Mouse (Mus musculus) limb, embryonic 11.5 days (tissue): ENCODE measurements around the gene Xpr1. TPM values are rescaled to one million over a fixed set of nuclear protein-coding genes. Genes with fewer than 3 reads are reported as not detected.

ENCODE experiments used
- ATAC-seq: fragments of 200-750 bp; cut with Nextera tagmentation; 2 replicates; pipeline ENCODE4 v1.8.0; 2017; ENCODE audit warnings: low read depth; ENCODE audit not compliant: insufficient number of reproducible peaks, low FRiP score, low TSS enrichment
- DNase-seq: peaks from one replicate; pipeline ENCODE4 v3.0.0-alpha.2; 2015; ENCODE audit warnings: low spot score
- H3K27ac ChIP-seq: fragments of 300-500 bp; sonication (generic); replicated peaks from 2 replicates; pipeline ENCODE4 v1.5.1; 2014; ENCODE audit warnings: low read depth, mild to moderate bottlenecking, low read length
- H3K27me3 ChIP-seq: fragments of 300-500 bp; sonication (generic); 2 replicates; pipeline ENCODE4 v1.6.1; 2014; ENCODE audit warnings: mild to moderate bottlenecking, low read length, mixed read lengths; ENCODE audit not compliant: control insufficient read depth, insufficient read depth
- H3K36me3 ChIP-seq: fragments of 300-500 bp; sonication (generic); 2 replicates; pipeline ENCODE4 v1.6.1; 2014; ENCODE audit warnings: mild to moderate bottlenecking, low read length, moderate library complexity, mixed read lengths; ENCODE audit not compliant: control insufficient read depth, insufficient read depth
- H3K4me1 ChIP-seq: fragments of 300-500 bp; sonication (generic); 2 replicates; pipeline ENCODE4 v1.6.1; 2014; ENCODE audit warnings: low read length, mixed read lengths; ENCODE audit not compliant: control insufficient read depth, insufficient read depth
- H3K4me2 ChIP-seq: fragments of 300-500 bp; sonication (generic); 2 replicates; pipeline ENCODE4 v1.6.1; 2014; ENCODE audit warnings: low read depth, mild to moderate bottlenecking, moderate library complexity; ENCODE audit not compliant: severe bottlenecking
- H3K4me3 ChIP-seq: fragments of 300-500 bp; sonication (generic); 2 replicates; pipeline ENCODE4 v1.5.1; 2014; ENCODE audit warnings: low read depth, low read length
- H3K9ac ChIP-seq: fragments of 300-500 bp; sonication (generic); 2 replicates; pipeline ENCODE4 v1.6.1; 2014; ENCODE audit warnings: mild to moderate bottlenecking, low read length
- H3K9me3 ChIP-seq: fragments of 300-500 bp; sonication (generic); 2 replicates; pipeline ENCODE4 v1.6.1; 2016; ENCODE audit warnings: low read length; ENCODE audit not compliant: control insufficient read depth
- WGBS: fragments of 180-500 bp; shearing (Covaris S2); extraction: QIAGEN DNeasy Blood & Tissue Kit; methylation state at CpG from one replicate; pipeline ENCODE4 v1.1.7; 2014; 5-methylcytosine and 5-hydroxymethylcytosine counted together
- polyA plus RNA-seq: library from polyadenylated mRNA; unstranded; fragments of >200 nt; fragmentation: Nextera tagmentation; extraction: Ambion mirVana; gene quantifications from 2 replicates; pipeline ENCODE4 v1.2.1, GENCODE M21; 2014

The Xpr1 gene
- polyA plus RNA-seq, result 6.1 and 7.1 TPM in 2 replicates

DNA sequence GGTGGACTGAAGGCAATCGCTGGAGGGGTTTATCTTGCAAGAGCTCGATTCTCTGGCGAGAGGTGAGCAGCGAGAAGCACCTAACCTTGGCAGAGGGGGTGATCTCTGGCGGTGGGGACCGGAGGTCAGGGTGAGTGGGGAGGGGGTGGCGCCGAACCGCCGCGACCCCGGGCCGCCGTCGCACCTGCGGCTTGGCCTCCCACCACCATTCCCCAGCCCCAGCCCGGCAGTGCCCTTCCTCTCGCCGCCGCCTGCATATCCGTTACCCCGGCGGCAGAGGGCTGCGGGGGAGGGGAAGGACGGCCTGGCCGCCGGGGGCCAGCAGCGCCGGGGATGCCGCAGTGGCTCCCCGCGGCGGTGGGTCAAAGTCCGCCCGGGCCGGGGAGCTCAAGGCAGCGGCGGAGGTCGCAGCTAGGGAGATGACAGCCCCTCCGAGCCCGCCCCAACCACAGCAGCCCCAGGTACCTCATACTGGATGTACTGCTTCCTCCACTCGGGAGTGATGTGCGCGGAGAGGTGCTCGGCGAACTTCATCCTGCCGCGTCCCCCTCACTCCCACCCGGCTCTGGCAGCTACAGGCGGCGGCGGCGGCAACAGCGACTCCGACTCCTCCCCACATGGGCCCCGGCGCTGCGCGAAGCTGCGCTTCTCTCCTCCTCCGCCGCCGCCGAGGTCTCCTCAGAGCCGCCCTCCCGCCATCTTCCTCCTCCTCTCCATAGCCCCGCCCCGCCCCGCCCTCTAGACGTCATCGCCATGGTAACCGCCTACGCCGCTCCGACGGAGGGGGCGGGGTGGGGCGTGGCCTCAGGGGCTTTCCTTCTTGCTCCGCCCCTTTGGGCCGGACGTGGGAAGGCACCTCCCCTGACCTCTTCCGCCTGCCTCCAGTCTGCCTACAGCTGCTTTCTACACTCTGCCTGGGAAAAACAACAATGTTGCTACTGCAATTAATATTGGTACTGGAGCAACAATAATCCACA, at the start of gene Xpr1:
Gene Xpr1 (minus strand): TSS at position 715 of the 977 bp plus-strand sequence.
- ATAC-seq, result peak; percentile 95
- Histone ChIP-seq H3K9me3 (no peaks in the 10 kb centered on the region), H3K4me1 (no peaks in the 10 kb centered on the region), H3K27ac (peak within 1 kb of the TSS; percentile 47; the same call in 1 of the 2 replicates), H3K9ac (peak within 1 kb of the TSS; percentile 72), H3K27me3 (no peaks in the 10 kb centered on the region), H3K36me3 (no peaks in the 10 kb centered on the region), H3K4me3 (peak within 1 kb of the TSS; percentile 90), H3K4me2 (peak within 1 kb of the TSS; percentile 71)
- peak; percentile 96 for DNase-seq
- WGBS, result 1% methylated on average over 79 of the region's 82 CpGs

DNA sequence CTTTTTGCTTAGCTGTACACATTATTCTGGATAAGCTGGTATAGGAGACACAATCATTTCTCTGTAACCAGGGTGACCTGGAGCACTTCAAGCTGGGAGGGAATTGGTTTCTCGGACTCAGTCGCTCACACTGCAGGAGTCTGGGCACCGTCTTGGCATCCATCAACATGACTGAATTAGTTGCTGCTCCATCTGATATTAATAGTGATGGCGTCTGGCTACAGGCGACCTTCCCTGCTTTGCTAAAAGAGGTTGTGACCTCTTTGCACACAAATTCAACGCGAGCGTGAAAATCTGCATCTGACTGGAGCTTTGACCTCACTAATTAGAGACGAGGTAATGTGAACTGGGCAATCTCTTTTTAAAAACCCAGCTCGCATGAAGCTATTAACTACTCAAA, 46.2 kb upstream of the Xpr1 start:
- Histone ChIP-seq H3K9ac (no peak overlapping the region), H3K9me3 (no peaks in the 10 kb centered on the region), H3K27ac (no peak overlapping the region), H3K27me3 (no peaks in the 10 kb centered on the region), H3K36me3 (no peaks in the 10 kb centered on the region), H3K4me2 (no peak overlapping the region), H3K4me1 (no peaks in the 10 kb centered on the region), H3K4me3 (no peak overlapping the region)
- WGBS, result 15% methylated on average over 10 of the region's 10 CpGs
- DNase-seq (no peak), ATAC-seq (no peak)

DNA sequence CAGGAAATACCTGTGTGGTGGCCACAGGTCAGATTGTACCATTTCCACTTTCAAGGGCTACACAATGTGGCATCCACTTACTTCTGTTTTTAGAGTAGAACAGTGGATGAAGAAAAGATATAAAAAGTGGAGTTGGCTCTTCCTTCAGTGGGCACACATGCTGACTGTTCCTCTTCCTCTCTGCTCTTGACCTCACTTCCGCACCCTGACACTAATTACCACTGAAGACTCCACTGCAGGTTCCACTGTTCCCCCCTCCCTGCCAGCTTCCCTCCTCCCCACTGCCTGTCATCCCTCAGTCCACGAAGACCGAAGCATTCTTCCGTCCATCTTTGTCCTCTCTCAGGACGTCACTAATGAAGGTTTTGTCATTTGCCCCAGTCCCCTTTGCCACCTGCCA, 45.4 kb upstream of the Xpr1 start:
- no peak overlapping the region for H3K4me2 ChIP-seq
- ATAC-seq, result no peak
- 81% methylated on average over 5 of the region's 5 CpGs for WGBS
- H3K9ac ChIP-seq, result no peak overlapping the region
- no peaks in the 10 kb centered on the region for H3K9me3 ChIP-seq
- H3K27me3 ChIP-seq, result no peaks in the 10 kb centered on the region
- DNase-seq, result no peak
- no peaks in the 10 kb centered on the region for H3K4me1 ChIP-seq
- no peak overlapping the region for H3K4me3 ChIP-seq
- no peaks in the 10 kb centered on the region for H3K36me3 ChIP-seq
- no peak overlapping the region for H3K27ac ChIP-seq

DNA sequence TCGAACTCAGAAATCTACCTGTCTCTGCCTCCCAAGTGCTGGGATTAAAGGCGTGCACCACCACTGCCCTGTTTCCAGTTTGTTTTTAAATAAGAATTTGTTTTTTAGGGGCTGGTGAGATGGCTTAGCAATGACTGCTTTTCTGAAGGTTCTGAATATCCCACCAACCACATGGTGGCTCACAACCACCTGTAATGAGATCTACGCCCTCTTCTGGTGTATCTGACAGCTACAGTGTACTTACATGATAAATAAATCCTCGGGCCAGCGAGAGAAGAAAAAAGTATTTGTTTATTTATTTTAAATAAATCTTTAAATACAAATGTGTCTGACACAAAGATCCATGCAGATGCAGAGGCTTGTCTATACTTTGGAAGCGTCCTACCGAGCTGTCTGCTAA, 40.3 kb upstream of the Xpr1 start:
- no peak for DNase-seq
- Histone ChIP-seq H3K27ac (no peak overlapping the region), H3K36me3 (no peaks in the 10 kb centered on the region), H3K4me2 (no peak overlapping the region), H3K9me3 (no peaks in the 10 kb centered on the region), H3K4me3 (no peak overlapping the region), H3K9ac (no peak overlapping the region), H3K27me3 (no peaks in the 10 kb centered on the region), H3K4me1 (no peaks in the 10 kb centered on the region)
- ATAC-seq, result no peak
- 84% methylated on average over 7 of the region's 7 CpGs for WGBS

DNA sequence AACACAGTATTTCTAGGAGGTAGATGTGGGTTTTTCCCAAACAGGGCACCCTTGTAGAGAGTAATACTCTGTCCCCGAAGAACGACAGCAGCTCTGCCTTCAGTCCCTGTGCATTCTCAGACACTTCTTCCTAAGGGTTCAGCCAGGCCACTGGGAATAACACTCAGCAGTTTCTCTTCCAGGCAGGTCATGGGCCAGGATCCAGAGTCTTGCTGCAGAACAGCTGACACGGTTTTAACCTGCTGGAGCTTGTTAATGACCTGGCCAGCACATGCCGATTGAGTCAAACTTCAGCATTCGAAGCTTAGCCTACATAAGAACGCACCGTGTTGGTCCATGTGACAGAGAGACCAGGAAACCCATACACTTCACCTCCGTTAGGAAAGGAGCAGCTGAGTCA, 36.0 kb upstream of the Xpr1 start:
- ATAC-seq (no peak), DNase-seq (no peak)
- Histone ChIP-seq H3K9ac (no peak overlapping the region), H3K9me3 (no peaks in the 10 kb centered on the region), H3K27ac (no peak overlapping the region), H3K4me2 (no peak overlapping the region), H3K4me1 (no peaks in the 10 kb centered on the region), H3K36me3 (no peaks in the 10 kb centered on the region), H3K27me3 (no peaks in the 10 kb centered on the region), H3K4me3 (no peak overlapping the region)
- 84% methylated on average over 8 of the region's 8 CpGs for WGBS

DNA sequence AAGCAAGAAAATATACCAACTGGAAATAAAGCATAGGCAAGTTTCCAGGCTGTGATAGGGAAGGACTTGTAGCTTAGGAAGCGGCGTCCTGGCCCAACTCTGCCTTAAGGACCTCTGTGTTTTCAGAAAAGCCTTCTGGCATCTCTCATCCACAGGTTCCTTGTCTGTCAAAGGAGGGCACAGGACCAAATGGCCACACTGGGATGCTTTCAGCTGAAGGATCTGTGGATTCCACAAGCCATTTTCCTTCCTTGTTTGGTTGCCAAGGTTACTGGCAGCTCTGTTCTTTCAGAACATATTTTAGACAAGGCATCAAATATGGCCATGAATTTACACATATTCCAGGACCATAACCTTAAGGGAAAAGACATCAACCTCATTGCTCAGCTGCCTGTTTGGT, 31.7 kb upstream of the Xpr1 start:
- no peak for DNase-seq
- no peaks in the 10 kb centered on the region for H3K27me3 ChIP-seq
- no peak overlapping the region for H3K9ac ChIP-seq
- H3K27ac ChIP-seq, result no peak overlapping the region
- H3K4me3 ChIP-seq, result no peak overlapping the region
- no peaks in the 10 kb centered on the region for H3K36me3 ChIP-seq
- no peaks in the 10 kb centered on the region for H3K4me1 ChIP-seq
- WGBS, result 79% methylated on average over 2 of the region's 2 CpGs
- H3K9me3 ChIP-seq, result no peaks in the 10 kb centered on the region
- no peak overlapping the region for H3K4me2 ChIP-seq
- ATAC-seq, result no peak

DNA sequence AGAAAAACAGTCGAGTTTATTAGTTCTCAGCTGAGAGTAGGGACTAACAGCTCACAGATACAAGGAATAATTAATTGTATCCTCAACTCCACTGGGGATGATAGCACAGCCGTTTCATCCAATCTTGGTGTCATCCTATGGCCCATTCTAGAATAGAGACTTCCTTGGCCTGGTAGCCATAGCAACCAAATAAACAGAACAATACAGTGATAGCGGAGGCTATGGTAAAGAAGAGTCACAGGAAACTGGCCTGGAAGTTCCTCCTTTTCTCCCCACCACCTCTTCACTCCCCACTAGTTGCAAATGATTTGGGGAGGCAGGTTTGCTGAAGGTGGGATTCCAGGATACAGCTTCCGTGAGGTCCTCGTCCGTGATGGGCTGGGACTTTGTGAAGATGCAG, 30.1 kb upstream of the Xpr1 start:
- no peaks in the 10 kb centered on the region for H3K9me3 ChIP-seq
- DNase-seq (no peak), ATAC-seq (no peak)
- no peaks in the 10 kb centered on the region for H3K36me3 ChIP-seq
- H3K4me3 ChIP-seq, result no peak overlapping the region
- H3K4me1 ChIP-seq, result no peaks in the 10 kb centered on the region
- no peak overlapping the region for H3K9ac ChIP-seq
- WGBS, result 81% methylated on average over 6 of the region's 6 CpGs
- H3K4me2 ChIP-seq, result no peak overlapping the region
- H3K27ac ChIP-seq, result no peak overlapping the region
- no peaks in the 10 kb centered on the region for H3K27me3 ChIP-seq

DNA sequence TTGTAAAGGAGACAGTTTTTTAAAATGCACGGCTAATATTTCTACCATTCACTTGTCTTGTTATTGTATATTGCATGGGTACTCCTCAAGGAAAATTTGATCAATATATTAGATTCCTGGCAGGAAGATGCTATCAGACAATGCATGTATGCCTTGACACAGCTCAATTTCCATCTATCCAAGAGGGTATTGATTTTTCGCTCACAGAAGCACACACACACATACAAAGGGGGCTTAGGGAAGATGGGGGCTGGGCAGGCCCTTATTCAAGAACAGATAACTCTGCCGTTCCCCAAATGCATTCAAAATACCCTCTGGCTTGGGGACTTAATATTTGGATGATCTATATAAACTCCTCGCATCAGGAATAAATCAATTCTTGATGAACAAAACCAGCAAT, 25.9 kb upstream of the Xpr1 start:
- Histone ChIP-seq H3K27me3 (no peaks in the 10 kb centered on the region), H3K27ac (no peak overlapping the region), H3K9ac (no peak overlapping the region), H3K4me2 (no peak overlapping the region), H3K9me3 (no peaks in the 10 kb centered on the region), H3K4me1 (peaks cover 8% of the 10 kb centered on the region; the same call in 1 of the 2 replicates), H3K4me3 (no peak overlapping the region), H3K36me3 (no peaks in the 10 kb centered on the region)
- ATAC-seq, result no peak
- DNase-seq, result no peak
- 90% methylated on average over 4 of the region's 4 CpGs for WGBS
